Mouse (Mus musculus) limb, embryonic 14.5 days (tissue): Measurements from ENCODE around the gene Rbfox3. TPM values are rescaled to one million over a fixed set of nuclear protein-coding genes. Genes with fewer than 3 reads are reported as not detected.

ENCODE experiments used
- ATAC-seq: fragments of 200-750 bp; cut with Nextera tagmentation; 2 replicates; pipeline ENCODE4 v1.8.0; 2017; ENCODE audit warnings: low read depth, moderate number of reproducible peaks, moderate TSS enrichment; ENCODE audit not compliant: low FRiP score
- DNase-seq: peaks from one replicate; pipeline ENCODE4 v3.0.0-alpha.2; 2015; ENCODE audit warnings: low spot score
- H3K27ac ChIP-seq: fragments of 300-500 bp; sonication (generic); replicated peaks from 2 replicates; pipeline ENCODE4 v1.5.1; 2014; ENCODE audit warnings: low read depth, mild to moderate bottlenecking, low read length, moderate library complexity, mixed read lengths
- H3K27me3 ChIP-seq: fragments of 300-500 bp; sonication (generic); 2 replicates; pipeline ENCODE4 v1.6.1; 2014; ENCODE audit warnings: low read length, mixed read lengths; ENCODE audit not compliant: control insufficient read depth, insufficient read depth
- H3K36me3 ChIP-seq: fragments of 300-500 bp; sonication (generic); 2 replicates; pipeline ENCODE4 v1.6.1; 2014; ENCODE audit warnings: mild to moderate bottlenecking, low read length, moderate library complexity, mixed read lengths; ENCODE audit not compliant: control insufficient read depth, insufficient read depth
- H3K4me1 ChIP-seq: fragments of 300-500 bp; sonication (generic); 2 replicates; pipeline ENCODE4 v1.6.1; 2014; ENCODE audit warnings: antibody characterized with exemption, low read length, mixed read lengths; ENCODE audit not compliant: control insufficient read depth, insufficient read depth
- H3K4me2 ChIP-seq: fragments of 300-500 bp; sonication (generic); replicated peaks from 2 replicates; pipeline ENCODE4 v1.6.1; 2014; ENCODE audit warnings: low read depth, mild to moderate bottlenecking, low read length, moderate library complexity; ENCODE audit not compliant: severe bottlenecking
- H3K4me3 ChIP-seq: fragments of 300-500 bp; sonication (generic); replicated peaks from 2 replicates; pipeline ENCODE4 v1.5.1; 2014; ENCODE audit warnings: low read length
- H3K9ac ChIP-seq: fragments of 300-500 bp; sonication (generic); 2 replicates; pipeline ENCODE4 v1.6.1; 2014; ENCODE audit warnings: mild to moderate bottlenecking, low read depth, low read length, moderate library complexity; ENCODE audit not compliant: severe bottlenecking
- H3K9me3 ChIP-seq: fragments of 300-500 bp; sonication (generic); 2 replicates; pipeline ENCODE4 v1.6.1; 2016; ENCODE audit warnings: low read length; ENCODE audit not compliant: control insufficient read depth
- POLR2A ChIP-seq: fragments of 200-500 bp; IDR thresholded peaks from 2 replicates; pipeline ENCODE4 v1.8.0; 2012; ENCODE audit warnings: inconsistent platforms, mild to moderate bottlenecking, moderate library complexity, borderline replicate concordance; ENCODE audit not compliant: insufficient read depth, insufficient read length; ENCODE audit errors: extremely low read depth
- WGBS: fragments of 180-500 bp; shearing (Covaris S2); extraction: QIAGEN DNeasy Blood & Tissue Kit; methylation state at CpG from one replicate; pipeline ENCODE4 v1.1.7; 2014; 5-methylcytosine and 5-hydroxymethylcytosine counted together
- polyA plus RNA-seq, 2 experiments: library from polyadenylated mRNA; depleted of rRNA in 1 of 2; stranded (reverse) in 1 of 2; unstranded in 1 of 2; fragments of >200 nt; fragmentation: Nextera tagmentation in 1 of 2; extraction: Ambion mirVana in 1 of 2; gene quantifications; 2 replicates each; pipeline versions ENCODE4 v1.2.1 to v1.2.3; 2012 to 2014

The Rbfox3 gene
- polyA plus RNA-seq, 2 experiments, result 0.43 to 0.44 TPM

DNA sequence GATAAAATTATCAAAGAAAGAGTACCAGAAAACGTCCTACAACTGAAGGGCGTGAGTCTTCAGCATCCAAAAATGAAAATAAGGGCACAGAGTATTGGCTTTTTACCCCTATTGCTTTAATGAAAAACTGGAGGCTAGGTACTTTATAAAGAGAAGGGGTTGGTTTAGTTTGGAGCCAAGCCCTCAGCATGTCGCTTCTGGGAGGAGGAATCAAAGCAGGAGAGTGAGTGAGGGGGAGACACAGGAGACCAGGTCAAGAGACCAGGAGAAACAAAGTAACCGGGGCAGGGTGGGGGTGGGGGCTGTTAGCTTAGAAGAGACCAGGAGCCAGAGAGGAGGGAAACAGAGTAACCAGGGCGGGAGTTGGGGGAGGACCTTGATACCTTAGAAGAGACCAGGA is 29.9 kb upstream of the Rbfox3 start:
- no peak for DNase-seq
- Histone ChIP-seq H3K9me3 (no peaks in the 10 kb centered on the region), H3K9ac (no peak overlapping the region), H3K4me1 (no peaks in the 10 kb centered on the region), H3K4me2 (no peak overlapping the region), H3K4me3 (no peak overlapping the region), H3K36me3 (no peaks in the 10 kb centered on the region), H3K27me3 (no peaks in the 10 kb centered on the region), H3K27ac (no peak overlapping the region)
- WGBS, result 50% methylated on average over 5 of the region's 5 CpGs
- ATAC-seq, result no peak
- no peak for TF ChIP-seq POLR2A

DNA sequence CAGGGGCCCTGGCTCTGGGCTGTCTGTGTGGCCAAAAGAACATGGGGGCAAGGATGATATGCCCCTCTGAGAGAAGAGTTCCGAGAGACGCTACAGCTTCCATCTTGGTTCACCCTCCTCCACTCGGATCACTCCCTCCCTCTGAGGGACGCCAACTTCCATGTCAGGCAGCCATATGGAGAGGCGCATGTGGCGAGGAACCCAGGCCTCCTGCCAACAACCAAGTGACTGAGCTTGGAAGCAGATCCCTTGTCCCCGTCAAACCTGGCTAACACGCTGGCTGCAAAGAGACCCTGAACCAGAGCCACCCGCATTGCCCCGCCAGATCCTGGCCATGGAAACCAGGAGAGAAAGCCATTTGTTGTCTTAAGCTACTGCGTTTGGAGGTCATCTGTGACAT is 29.1 kb upstream of the Rbfox3 start:
- H3K9ac ChIP-seq, result no peak overlapping the region
- ATAC-seq (no peak), DNase-seq (no peak)
- H3K4me3 ChIP-seq, result no peak overlapping the region
- no peaks in the 10 kb centered on the region for H3K36me3 ChIP-seq
- H3K4me2 ChIP-seq, result no peak overlapping the region
- H3K4me1 ChIP-seq, result no peaks in the 10 kb centered on the region
- WGBS, result 82% methylated on average over 11 of the region's 11 CpGs
- no peak for TF ChIP-seq POLR2A
- H3K9me3 ChIP-seq, result no peaks in the 10 kb centered on the region
- H3K27me3 ChIP-seq, result no peaks in the 10 kb centered on the region
- H3K27ac ChIP-seq, result no peak overlapping the region

DNA sequence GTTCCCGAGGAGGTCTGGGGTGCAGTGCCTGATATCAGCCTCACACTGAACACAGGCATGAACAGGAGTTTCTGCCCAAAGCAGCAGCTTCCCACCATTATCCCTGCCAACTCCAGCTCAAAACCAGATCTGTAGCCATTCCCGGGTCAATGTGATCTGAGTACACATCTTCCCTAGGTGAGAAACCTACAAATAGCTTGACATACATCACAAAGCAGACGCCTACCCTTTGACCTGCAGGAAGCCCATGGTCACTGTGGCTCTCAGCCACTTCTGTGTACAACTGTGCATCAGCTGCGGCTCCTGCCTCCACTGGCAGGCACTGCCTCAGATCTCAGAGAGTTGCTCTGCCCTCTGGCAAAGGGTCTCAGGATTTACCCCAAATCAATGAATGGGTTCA is 28.3 kb upstream of the Rbfox3 start:
- no peak for DNase-seq
- no peaks in the 10 kb centered on the region for H3K9me3 ChIP-seq
- no peak overlapping the region for H3K4me3 ChIP-seq
- 84% methylated on average over 4 of the region's 4 CpGs for whole genome bisulfite sequencing
- TF ChIP-seq POLR2A, result no peak
- no peak overlapping the region for H3K27ac ChIP-seq
- no peak overlapping the region for H3K4me2 ChIP-seq
- H3K36me3 ChIP-seq, result no peaks in the 10 kb centered on the region
- H3K9ac ChIP-seq, result no peak overlapping the region
- H3K4me1 ChIP-seq, result no peaks in the 10 kb centered on the region
- H3K27me3 ChIP-seq, result no peaks in the 10 kb centered on the region
- ATAC-seq, result no peak

DNA sequence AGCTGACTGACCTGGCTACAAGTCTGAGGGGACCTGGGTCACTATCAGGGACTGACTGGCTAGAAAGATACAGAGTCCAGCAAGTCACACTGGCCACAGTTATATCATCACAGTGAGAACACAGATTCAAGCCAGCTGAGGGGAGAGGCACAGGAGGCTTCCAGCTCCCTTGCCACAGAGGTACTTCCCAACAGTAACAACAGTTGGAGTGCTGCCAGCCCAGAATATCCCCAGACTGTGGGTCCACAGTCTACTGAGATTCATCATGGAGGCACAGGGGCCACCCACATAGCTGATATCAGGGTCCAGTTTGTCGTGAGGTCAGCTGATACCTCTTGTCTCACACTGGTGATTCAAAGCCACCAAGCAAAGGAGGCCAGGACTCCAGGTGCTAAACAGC is 23.5 kb upstream of the Rbfox3 start:
- Histone ChIP-seq H3K27ac (no peak overlapping the region), H3K4me3 (no peak overlapping the region), H3K36me3 (no peaks in the 10 kb centered on the region), H3K27me3 (no peaks in the 10 kb centered on the region), H3K9me3 (no peaks in the 10 kb centered on the region), H3K9ac (no peak overlapping the region), H3K4me1 (no peaks in the 10 kb centered on the region), H3K4me2 (no peak overlapping the region)
- TF ChIP-seq POLR2A, result no peak
- ATAC-seq (no peak), DNase-seq (no peak)
- WGBS, result 28% methylated on average over 1 of the region's 1 CpGs

DNA sequence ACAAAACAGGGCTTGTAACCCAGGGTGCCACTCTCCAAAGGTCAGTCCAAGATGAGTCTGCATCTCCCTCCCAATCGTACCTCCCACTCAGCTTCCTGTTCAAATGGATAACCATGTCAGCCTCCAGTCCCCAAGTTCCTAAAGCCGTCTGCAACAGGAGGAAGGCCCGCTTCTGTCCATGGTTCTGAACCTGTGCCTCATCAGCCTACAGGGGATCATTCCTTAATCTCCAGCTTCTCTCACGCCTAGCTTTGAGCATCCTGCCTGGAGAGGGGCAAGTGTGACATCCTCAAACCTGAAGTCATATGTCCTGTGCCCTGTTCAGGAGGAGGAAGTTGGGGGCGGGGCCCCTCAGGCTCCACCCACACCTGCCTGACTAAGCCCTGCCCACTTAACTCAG is 15.7 kb upstream of the Rbfox3 start:
- no peak overlapping the region for H3K4me2 ChIP-seq
- ATAC-seq (no peak), DNase-seq (peak; percentile 77)
- H3K9ac ChIP-seq, result no peak overlapping the region
- H3K27me3 ChIP-seq, result no peaks in the 10 kb centered on the region
- H3K4me3 ChIP-seq, result no peak overlapping the region
- WGBS, result 15% methylated on average over 5 of the region's 5 CpGs
- TF ChIP-seq POLR2A, result no peak
- no peaks in the 10 kb centered on the region for H3K36me3 ChIP-seq
- H3K27ac ChIP-seq, result no peak overlapping the region
- no peaks in the 10 kb centered on the region for H3K9me3 ChIP-seq
- H3K4me1 ChIP-seq, result no peaks in the 10 kb centered on the region

DNA sequence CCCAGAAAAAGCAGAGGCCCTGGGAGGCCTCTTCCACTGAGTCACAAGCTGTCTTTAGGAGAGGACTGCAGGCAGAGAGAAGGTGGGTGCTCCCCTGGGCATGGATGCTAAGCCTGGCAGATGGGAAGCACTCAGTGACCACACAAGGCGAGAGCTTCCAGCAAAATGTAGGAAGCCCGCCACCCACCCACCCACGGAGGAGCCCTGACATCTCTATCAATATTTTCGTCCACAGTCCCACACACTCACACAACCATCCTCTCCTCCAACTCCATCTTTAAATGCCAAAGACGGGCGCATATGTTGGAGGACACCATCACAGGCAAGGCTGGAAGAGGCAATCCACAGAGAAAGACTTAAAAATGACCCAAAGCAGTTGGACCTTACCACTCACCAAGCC is 10.5 kb upstream of the Rbfox3 start:
- DNase-seq (no peak), ATAC-seq (no peak)
- Histone ChIP-seq H3K4me3 (no peak overlapping the region), H3K9ac (no peak overlapping the region), H3K27me3 (no peaks in the 10 kb centered on the region), H3K4me1 (no peaks in the 10 kb centered on the region), H3K9me3 (no peaks in the 10 kb centered on the region), H3K4me2 (no peak overlapping the region), H3K36me3 (no peaks in the 10 kb centered on the region), H3K27ac (no peak overlapping the region)
- TF ChIP-seq POLR2A, result no peak
- whole genome bisulfite sequencing, result 89% methylated on average over 6 of the region's 6 CpGs
